Mouse (Mus musculus) spleen, adult 2 months (tissue): Measurements from ENCODE around the gene Exoc6.

Experiments
- CTCF ChIP-seq: fragments of 200-500 bp; IDR thresholded peaks from 2 replicates; pipeline ENCODE4 v1.5.1; 2011; ENCODE audit warnings: mild to moderate bottlenecking, inconsistent platforms; ENCODE audit not compliant: insufficient read depth, insufficient read length, insufficient replicate concordance; ENCODE audit errors: extremely low read depth
- POLR2A ChIP-seq: fragments of 200-500 bp; IDR thresholded peaks from 2 replicates; pipeline ENCODE4 v1.6.1; 2011; ENCODE audit warnings: low read depth, low read length, inconsistent platforms

DNA sequence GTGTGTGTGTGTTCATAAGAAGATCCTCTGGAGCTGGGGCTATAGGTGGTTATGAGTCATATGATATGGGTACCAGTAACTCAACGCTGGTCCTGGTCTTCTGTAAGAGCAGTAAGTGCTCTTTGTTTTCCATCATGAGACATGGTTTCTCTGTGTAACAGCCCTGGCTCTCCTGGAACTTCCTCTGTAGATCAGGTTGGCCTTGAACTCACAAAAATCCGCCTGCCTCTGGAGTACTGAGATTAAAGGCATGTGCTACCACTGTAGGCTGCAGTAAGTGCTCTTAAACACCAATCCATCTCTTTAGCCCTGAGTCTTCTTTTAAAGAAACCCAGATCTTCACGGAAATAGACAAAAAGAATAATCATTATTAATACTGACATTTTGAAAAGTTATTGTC is 19.6 kb upstream of the Exoc6 start:
- TF ChIP-seq CTCF = no peak
- no peak for TF ChIP-seq POLR2A
